In the genomic region with DNA sequence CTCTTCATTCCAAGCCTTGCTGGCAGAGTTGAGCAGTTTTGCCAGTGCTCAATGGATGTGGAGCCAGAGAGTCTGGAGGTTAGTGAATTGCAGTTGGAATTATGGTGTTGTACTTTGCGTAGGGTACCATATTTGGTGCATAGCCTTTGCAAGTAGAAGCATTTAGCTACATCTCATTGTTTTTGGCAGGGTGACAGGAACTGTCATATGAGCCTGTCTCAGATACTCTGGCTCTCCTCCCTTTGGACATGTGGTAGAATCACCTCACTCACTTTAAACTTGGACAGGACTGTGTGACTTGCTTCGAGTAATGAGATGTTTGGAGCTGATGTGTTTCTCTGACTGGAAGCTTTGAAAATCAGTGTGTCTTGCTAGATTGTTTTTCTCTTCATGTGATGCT, we compare ENCODE assay signal across 15 mouse cellular contexts.
DNase-seq lines count a peak whose midpoint lies in the region; ATAC-seq and TF ChIP-seq lines count a peak whose summit lies in the region.
"Had no signal": no experiment of that assay in that cellular context is flagged by ENCODE, and none has a peak within 500 bp of the region (broad histone marks: within the 10 kb centered on the region; RNA-seq: fewer than 3 reads in every experiment).

No protein-coding gene starts in this region.

- peak; percentile 34; the same call in 1 of the 2 replicates for ATAC-seq in cerebellum, adult (ENCODE audit: insufficient number of reproducible peaks, low FRiP score, low TSS enrichment)
- no peak for ATAC-seq in heart, embryonic 12.5 days (ENCODE audit: insufficient number of reproducible peaks, low FRiP score)
- ATAC-seq: hindbrain, postnatal 0 days; liver, embryonic 12.5 days; midbrain, embryonic 16.5 days had no signal

- no peaks in the 10 kb centered on the region; the same call in 1 of the 2 replicates for H3K4me1 ChIP-seq in heart, adult 2 months (ENCODE audit: control insufficient read depth, insufficient read depth, low read length)
- H3K4me1 ChIP-seq in heart, embryonic 12.5 days (replicated peaks) = no peaks in the 10 kb centered on the region
- H3K4me1 ChIP-seq: embryonic facial prominence, embryonic 15.5 days; liver, embryonic 12.5 days; stomach, embryonic 15.5 days had no signal

- no peak overlapping the region for H3K4me3 ChIP-seq in heart, adult 2 months
- no peak overlapping the region for H3K4me3 ChIP-seq in heart, embryonic 12.5 days
- H3K4me3 ChIP-seq: embryonic facial prominence, embryonic 15.5 days; liver, embryonic 12.5 days; stomach, embryonic 15.5 days had no signal

- no peak for TF ChIP-seq POLR2A in heart, adult 2 months (IDR thresholded peaks at IDR 0.05; ENCODE audit: insufficient read depth, low read depth, low read length)

- H3K9ac ChIP-seq in heart, adult 2 months (ENCODE audit: low read depth, low read length) = no peak overlapping the region
- no peak overlapping the region for H3K9ac ChIP-seq in heart, embryonic 12.5 days
- H3K9ac ChIP-seq: embryonic facial prominence, embryonic 15.5 days; liver, embryonic 12.5 days; stomach, embryonic 15.5 days had no signal

- H3K79me2 ChIP-seq in heart, adult 2 months (replicated peaks; ENCODE audit: control insufficient read depth, insufficient read depth, low read length) = no peaks in the 10 kb centered on the region

- no peaks in the 10 kb centered on the region for H3K36me3 ChIP-seq in heart, adult 2 months (ENCODE audit: control insufficient read depth, insufficient read depth, low read length)
- no peaks in the 10 kb centered on the region for H3K36me3 ChIP-seq in heart, embryonic 12.5 days
- H3K36me3 ChIP-seq: embryonic facial prominence, embryonic 15.5 days; liver, embryonic 12.5 days; stomach, embryonic 15.5 days had no signal

- H3K4me2 ChIP-seq in heart, embryonic 12.5 days = no peak overlapping the region
- H3K4me2 ChIP-seq: embryonic facial prominence, embryonic 15.5 days; liver, embryonic 12.5 days; stomach, embryonic 15.5 days had no signal

- WGBS in heart, adult 2 months = 42% methylated on average over 2 of the region's 2 CpGs
- 78% methylated on average over 2 of the region's 2 CpGs for WGBS in heart, embryonic 12.5 days

- H3K9me3 ChIP-seq in heart, embryonic 12.5 days (replicated peaks) = no peaks in the 10 kb centered on the region
- H3K9me3 ChIP-seq: embryonic facial prominence, embryonic 15.5 days; liver, embryonic 12.5 days; stomach, embryonic 15.5 days had no signal

- intact Hi-C loops in heart, adult 2 months (cut with DNase I) = loop anchor here (10.0 kb wide), 1 partner anchor 99 kb away; no protein-coding TSS in a partner anchor
- intact Hi-C loops in heart, postnatal 10 days (cut with DNase I) = no loop called here

- no peak for TF ChIP-seq EP300 in heart, adult 2 months (IDR thresholded peaks at IDR 0.05; ENCODE audit: insufficient read depth, low read depth, low read length)

- H3K27me3 ChIP-seq in heart, adult 2 months (ENCODE audit: control insufficient read depth, insufficient read depth, low read length) = no peaks in the 10 kb centered on the region
- H3K27me3 ChIP-seq in heart, embryonic 12.5 days (replicated peaks) = no peaks in the 10 kb centered on the region
- H3K27me3 ChIP-seq: embryonic facial prominence, embryonic 15.5 days; liver, embryonic 12.5 days; stomach, embryonic 15.5 days had no signal

- H3K27ac ChIP-seq in heart, adult 2 months = peak overlapping the region; percentile 60
- no peak overlapping the region for H3K27ac ChIP-seq in heart, embryonic 12.5 days (ENCODE audit: poor library complexity, severe bottlenecking)
- H3K27ac ChIP-seq: embryonic facial prominence, embryonic 15.5 days; hindbrain, postnatal 0 days; liver, embryonic 12.5 days; stomach, embryonic 15.5 days had no signal

- DNase-seq in cerebellum, adult 11-12 months = no peak
- DNase-seq in heart, adult 2 months = peak in 1 of 2 experiments; percentile 45
- peak; percentile 54 for DNase-seq in brain, adult 2 months (ENCODE audit: low read depth, low spot score)
- peak; percentile 53 to 71 for DNase-seq in heart, postnatal 10 days
- DNase-seq in embryo, embryonic 11 days = no peak
- DNase-seq in layer of hippocampus, adult 18-20 months (ENCODE audit: low spot score in 2 of 2) = no peak
- DNase-seq: adrenal gland, adult 8-10 months; kidney, adult 2 months had no signal

- no peak for TF ChIP-seq CTCF in heart, adult 2 months (IDR thresholded peaks at IDR 0.05)

Comparison
In these comparisons a context has a peak if more than half of its experiments do, and no peak if none do; other contexts are left out.
1. DNase-seq: peak in brain, adult 2 months (single experiment) and heart, postnatal 10 days (2 of 2); none in cerebellum, adult 11-12 months (single experiment), embryo, embryonic 11 days (single experiment) and layer of hippocampus, adult 18-20 months (0 of 2).